22 mouse cellular contexts compared by ENCODE assay signal in genomic region chr12:17568564-17568963, GRCm38 (mm10). TPM values are rescaled to one million over a fixed set of nuclear protein-coding genes. Genes with fewer than 3 reads are reported as not detected.
DNase-seq lines count a peak whose midpoint lies in the region; ATAC-seq and TF ChIP-seq lines count a peak whose summit lies in the region.
"Had no signal": no experiment of that assay in that cellular context is flagged by ENCODE, and none has a peak within 500 bp of the region (broad histone marks: within the 10 kb centered on the region; RNA-seq: fewer than 3 reads in every experiment).

No protein-coding gene starts in this region.

- TF ChIP-seq CTCF in midbrain, postnatal 0 days (IDR thresholded peaks at IDR 0.05) = 0 out of 2 replicates have a peak, but pooled peaks have one; percentile 4
- TF ChIP-seq CTCF in ES-Bruce4 (IDR thresholded peaks at IDR 0.05; ENCODE audit: low read depth, low read length) = no peak
- no peak for TF ChIP-seq CTCF in intestine, postnatal 0 days (IDR thresholded peaks at IDR 0.05; ENCODE audit: low read depth)

- DNase-seq in midbrain, postnatal 0 days (ENCODE audit: low spot score) = no peak
- no peak for DNase-seq in midbrain, embryonic 10.5 days (ENCODE audit: low spot score)
- DNase-seq in thymus, postnatal 36 days = peak; percentile 32 to 35
- no peak for DNase-seq in right cerebral cortex, adult 2 months (ENCODE audit: low spot score in 2 of 2)
- DNase-seq in kidney, postnatal 14 days = no peak
- DNase-seq: adrenal gland, postnatal 10 days; cerebellum, adult 9-10 months; forebrain, postnatal 0 days; gastrocnemius, postnatal 14 days; heart, adult 11 months; kidney, adult 18-20 months; kidney, postnatal 10 days; right cerebral cortex, postnatal 14 days; spleen, adult 18-20 months had no signal

- no peak for TF ChIP-seq POLR2A in ES-Bruce4 (IDR thresholded peaks at IDR 0.05; ENCODE audit: insufficient read depth, low read length)

- no peak for ATAC-seq in midbrain, postnatal 0 days (ENCODE audit: low FRiP score)
- peak; percentile 91 for ATAC-seq in inflammation-experienced regulatory T-cells, adult 6 months
- no peak for ATAC-seq in intestine, postnatal 0 days
- ATAC-seq: forebrain, postnatal 0 days; hindbrain, embryonic 16.5 days had no signal

- 83% methylated on average over 10 of the region's 10 CpGs for WGBS in midbrain, postnatal 0 days
- WGBS in midbrain, embryonic 10.5 days = 93% methylated on average over 10 of the region's 10 CpGs
- 80% methylated on average over 10 of the region's 10 CpGs for WGBS in intestine, postnatal 0 days

- no peaks in the 10 kb centered on the region for H3K36me3 ChIP-seq in midbrain, postnatal 0 days (ENCODE audit: insufficient read depth, low read length)
- no peaks in the 10 kb centered on the region for H3K36me3 ChIP-seq in midbrain, embryonic 10.5 days
- H3K36me3 ChIP-seq in ES-Bruce4 (ENCODE audit: control insufficient read depth, insufficient read depth, low read length, poor library complexity, severe bottlenecking) = no peaks in the 10 kb centered on the region
- H3K36me3 ChIP-seq in intestine, postnatal 0 days (ENCODE audit: control insufficient read depth, insufficient read depth) = no peaks in the 10 kb centered on the region
- H3K36me3 ChIP-seq: forebrain, embryonic 10.5 days; hindbrain, embryonic 10.5 days; midbrain, embryonic 12.5 days had no signal

- no peak for TF ChIP-seq EP300 in ES-Bruce4 (IDR thresholded peaks at IDR 0.05; ENCODE audit: insufficient read depth, low read depth, low read length)

- no peaks in the 10 kb centered on the region for H3K4me1 ChIP-seq in midbrain, postnatal 0 days (ENCODE audit: insufficient read depth, low read length)
- no peaks in the 10 kb centered on the region for H3K4me1 ChIP-seq in midbrain, embryonic 10.5 days
- H3K4me1 ChIP-seq in ES-Bruce4 (ENCODE audit: control insufficient read depth, insufficient read depth, low read length) = no peaks in the 10 kb centered on the region
- H3K4me1 ChIP-seq in intestine, postnatal 0 days (replicated peaks; ENCODE audit: control insufficient read depth, insufficient read depth, low read length) = no peaks in the 10 kb centered on the region
- H3K4me1 ChIP-seq: forebrain, embryonic 10.5 days; hindbrain, embryonic 10.5 days; midbrain, embryonic 12.5 days had no signal

- no peaks in the 10 kb centered on the region for H3K9me3 ChIP-seq in midbrain, postnatal 0 days (ENCODE audit: low read length)
- no peaks in the 10 kb centered on the region for H3K9me3 ChIP-seq in midbrain, embryonic 10.5 days (replicated peaks)
- H3K9me3 ChIP-seq in ES-Bruce4 (replicated peaks; ENCODE audit: control insufficient read depth, insufficient read depth, low read length, poor library complexity, severe bottlenecking) = no peaks in the 10 kb centered on the region
- no peaks in the 10 kb centered on the region for H3K9me3 ChIP-seq in intestine, postnatal 0 days (ENCODE audit: control insufficient read depth)
- H3K9me3 ChIP-seq: forebrain, embryonic 10.5 days; hindbrain, embryonic 10.5 days; midbrain, embryonic 12.5 days had no signal

- H3K4me3 ChIP-seq in midbrain, postnatal 0 days (ENCODE audit: low read depth, low read length) = no peak overlapping the region
- no peak overlapping the region for H3K4me3 ChIP-seq in midbrain, embryonic 10.5 days
- H3K4me3 ChIP-seq in ES-Bruce4 (ENCODE audit: low read depth, low read length) = 0 out of 2 replicates have a peak overlapping the region, but pooled peaks have one; percentile 27
- H3K4me3 ChIP-seq in intestine, postnatal 0 days (ENCODE audit: low read depth, low read length) = no peak overlapping the region
- H3K4me3 ChIP-seq: forebrain, embryonic 10.5 days; hindbrain, embryonic 10.5 days; midbrain, embryonic 12.5 days had no signal

- H3K27me3 ChIP-seq in midbrain, postnatal 0 days (ENCODE audit: insufficient read depth, low read length) = no peaks in the 10 kb centered on the region
- no peaks in the 10 kb centered on the region for H3K27me3 ChIP-seq in midbrain, embryonic 10.5 days (ENCODE audit: low read depth, poor library complexity, severe bottlenecking)
- H3K27me3 ChIP-seq in ES-Bruce4 (ENCODE audit: control insufficient read depth, insufficient read depth, low read length, poor library complexity, severe bottlenecking) = no peaks in the 10 kb centered on the region
- no peaks in the 10 kb centered on the region for H3K27me3 ChIP-seq in intestine, postnatal 0 days (replicated peaks; ENCODE audit: control insufficient read depth, insufficient read depth, low read length)
- H3K27me3 ChIP-seq: midbrain, embryonic 12.5 days had no signal

- no peak overlapping the region for H3K9ac ChIP-seq in midbrain, postnatal 0 days (replicated peaks; ENCODE audit: low read length, poor library complexity, severe bottlenecking)
- no peak overlapping the region for H3K9ac ChIP-seq in ES-Bruce4 (ENCODE audit: low read depth, poor library complexity, severe bottlenecking)
- no peak overlapping the region for H3K9ac ChIP-seq in intestine, postnatal 0 days (ENCODE audit: low read depth, low read length)
- H3K9ac ChIP-seq: forebrain, postnatal 0 days; midbrain, embryonic 12.5 days had no signal

- H3K27ac ChIP-seq in midbrain, postnatal 0 days (ENCODE audit: low read depth, low read length) = no peak overlapping the region
- no peak overlapping the region for H3K27ac ChIP-seq in midbrain, embryonic 10.5 days (replicated peaks)
- no peak overlapping the region for H3K27ac ChIP-seq in ES-Bruce4 (ENCODE audit: insufficient read depth, low read length)
- H3K27ac ChIP-seq in intestine, postnatal 0 days (ENCODE audit: low read depth, low read length) = no peak overlapping the region
- H3K27ac ChIP-seq: forebrain, embryonic 10.5 days; hindbrain, embryonic 10.5 days; midbrain, embryonic 12.5 days had no signal

- no peak overlapping the region for H3K4me2 ChIP-seq in midbrain, postnatal 0 days (ENCODE audit: low read depth, low read length, poor library complexity, severe bottlenecking)
- H3K4me2 ChIP-seq in intestine, postnatal 0 days (replicated peaks; ENCODE audit: low read depth) = no peak overlapping the region
- H3K4me2 ChIP-seq: heart, embryonic 11.5 days; midbrain, embryonic 12.5 days had no signal

RNA-seq across cellular contexts. Expression of gene Odc1, which starts 24.0 kb away (rescaled TPM):
- 181 and 197 TPM in 2 replicates for total RNA-seq in midbrain, postnatal 0 days (2014; rRNA removed)
- polyA plus RNA-seq in midbrain, postnatal 0 days (2015; fragmentation: Nextera tagmentation; extraction: Ambion mirVana) = 90.9 and 102 TPM in 2 replicates
- polyA plus RNA-seq in midbrain, embryonic 10.5 days (2016; fragmentation: Nextera tagmentation; extraction: Ambion mirVana) = 269 and 305 TPM in 2 replicates
- polyA plus RNA-seq in ES-Bruce4 (2011; ENCODE audit: insufficient read depth, insufficient read length, low read depth, missing spikeins) = 628 and 653 TPM in 2 replicates
- polyA plus RNA-seq in inflammation-experienced regulatory T-cells, adult 6 months (2017; shearing (Covaris generic)) = 10 to 100 TPM; 15.3 to 37.6 (median 24.0) TPM
- 86.7 and 87.8 TPM in 2 replicates for polyA plus RNA-seq in intestine, postnatal 0 days (2015; fragmentation: Nextera tagmentation; extraction: Ambion mirVana)

Comparison
In these comparisons a context has a peak if more than half of its experiments do, and no peak if none do; other contexts are left out.
1. DNase-seq: peak in thymus, postnatal 36 days (2 of 2); none in midbrain, postnatal 0 days (single experiment), midbrain, embryonic 10.5 days (single experiment), right cerebral cortex, adult 2 months (0 of 2) and kidney, postnatal 14 days (single experiment).